Mouse (Mus musculus): ENCODE measurements at regions not wholly inside any gene's neighbourhood (a gene's known extent, or its start where the extent isn't known, plus 50 kb on each side); places are given as distances from the start of the nearest gene placed in this dataset.

GRCm38 (mm10) chr10:126748696-126749466, 152.3 kb downstream of the Atp23 start:
- no peak for DNase-seq (ENCODE audit: extremely low read depth, insufficient read length, low spot score)

- DNase-seq (ENCODE audit: extremely low read depth, insufficient read length, low spot score): no peak
Observed at GRCm38 (mm10) chr10:126734661-126735060, 166.5 kb downstream of the Atp23 start.

- DNase-seq (ENCODE audit: extremely low read depth, insufficient read length, low spot score): no peak
Observed at GRCm38 (mm10) chr10:126727840-126728239, 173.3 kb downstream of the Atp23 start.

GRCm38 (mm10) chr10:126717961-126718360, 183.2 kb downstream of the Atp23 start:
- DNase-seq (ENCODE audit: extremely low read depth, insufficient read length, low spot score): no peak

- no peak for DNase-seq (ENCODE audit: extremely low read depth, insufficient read length, low spot score)
Observed at GRCm38 (mm10) chr10:126711758-126712157, 189.4 kb downstream of the Atp23 start.

GRCm38 (mm10) chr10:126709219-126709917, 191.8 kb downstream of the Atp23 start:
- DNase-seq (ENCODE audit: extremely low read depth, insufficient read length, low spot score): no peak

GRCm38 (mm10) chr10:126708730-126709129, 192.4 kb downstream of the Atp23 start:
- no peak for DNase-seq (ENCODE audit: extremely low read depth, insufficient read length, low spot score)

GRCm38 (mm10) chr10:126708215-126708614, 192.9 kb downstream of the Atp23 start:
- DNase-seq (ENCODE audit: extremely low read depth, insufficient read length, low spot score): no peak

GRCm38 (mm10) chr10:126697086-126697485, 204.1 kb downstream of the Atp23 start:
- no peak for DNase-seq (ENCODE audit: extremely low read depth, insufficient read length, low spot score)

- DNase-seq (ENCODE audit: extremely low read depth, insufficient read length, low spot score): no peak
Observed at GRCm38 (mm10) chr10:126690914-126691673, 210.1 kb downstream of the Atp23 start.

GRCm38 (mm10) chr10:126680275-126681184, 220.6 kb downstream of the Atp23 start:
- DNase-seq (ENCODE audit: extremely low read depth, insufficient read length, low spot score): no peak

- DNase-seq (ENCODE audit: extremely low read depth, insufficient read length, low spot score): no peak
Observed at GRCm38 (mm10) chr10:126679224-126680120, 221.7 kb downstream of the Atp23 start.

GRCm38 (mm10) chr10:126673437-126673836, 227.7 kb downstream of the Atp23 start:
- no peak for DNase-seq (ENCODE audit: extremely low read depth, insufficient read length, low spot score)

GRCm38 (mm10) chr10:126664408-126665083, 236.6 kb downstream of the Atp23 start:
- no peak for DNase-seq (ENCODE audit: extremely low read depth, insufficient read length, low spot score)

- DNase-seq (ENCODE audit: extremely low read depth, insufficient read length, low spot score): no peak
Observed at GRCm38 (mm10) chr10:126663461-126664013, 237.6 kb downstream of the Atp23 start.

GRCm38 (mm10) chr10:126662765-126663164, 238.4 kb downstream of the Atp23 start:
- DNase-seq (ENCODE audit: extremely low read depth, insufficient read length, low spot score): no peak

- DNase-seq (ENCODE audit: extremely low read depth, insufficient read length, low spot score): no peak
Observed at GRCm38 (mm10) chr10:126661095-126661615, 240.0 kb downstream of the Atp23 start.

GRCm38 (mm10) chr10:126660024-126660423, 241.1 kb downstream of the Atp23 start:
- DNase-seq (ENCODE audit: extremely low read depth, insufficient read length, low spot score): no peak

Data from 3134 (cell line).